Mouse (Mus musculus) small intestine, adult 2 months (tissue): Measurements from ENCODE around the gene Myl12a.

Experiments used
- CTCF ChIP-seq: fragments of 200-500 bp; IDR thresholded peaks from 2 replicates; pipeline ENCODE4 v1.5.1; 2012; ENCODE audit warnings: low read depth, mild to moderate bottlenecking, control low read depth, inconsistent platforms, low read length, moderate library complexity, mixed read lengths; ENCODE audit not compliant: insufficient replicate concordance, insufficient read length; ENCODE audit errors: extremely low read depth
- POLR2A ChIP-seq: fragments of 200-500 bp; IDR thresholded peaks from 2 replicates; pipeline ENCODE4 v1.6.1; 2012; ENCODE audit warnings: low read depth, mild to moderate bottlenecking, control low read depth, inconsistent platforms, low read length, moderate library complexity

GRCm38 (mm10) chr17:71024071-71024470 lies 21.4 kb upstream of the Myl12a start:
- TF ChIP-seq POLR2A (no peak), CTCF (no peak)
